Comparison of ENCODE assay signal across 7 mouse cellular contexts in genomic region chr5:28038115-28038514, GRCm38 (mm10). TPM values are rescaled to one million over a fixed set of nuclear protein-coding genes. Genes with fewer than 3 reads are reported as not detected.
DNase-seq lines count a peak whose midpoint lies in the region; ATAC-seq and TF ChIP-seq lines count a peak whose summit lies in the region.

No protein-coding gene starts in this region.

- no peak for TF ChIP-seq POLR2A in brain, embryonic 14.5 days (IDR thresholded peaks at IDR 0.05; ENCODE audit: borderline replicate concordance, extremely low read depth, insufficient read depth, insufficient read length, poor library complexity, severe bottlenecking)

- peak overlapping the region; percentile 72; the same call in 1 of the 2 replicates for H3K27ac ChIP-seq in heart, embryonic 12.5 days (ENCODE audit: poor library complexity, severe bottlenecking)
- no peak overlapping the region for H3K27ac ChIP-seq in limb, embryonic 15.5 days
- no peak overlapping the region for H3K27ac ChIP-seq in stomach, embryonic 15.5 days

- DNase-seq in right cerebral cortex, postnatal 10 days (ENCODE audit: low spot score in 2 of 2): peak; percentile 37 to 56
- no peak for DNase-seq in right cerebral cortex, adult 18-20 months
- DNase-seq in brain, embryonic 14.5 days (ENCODE audit: low read depth): peak; percentile 30
- no peak for DNase-seq in layer of hippocampus, adult 8-10 months (ENCODE audit: low spot score in 2 of 2)

- peak overlapping the region; percentile 17; the same call in 1 of the 2 replicates for H3K4me2 ChIP-seq in heart, embryonic 12.5 days
- H3K4me2 ChIP-seq in limb, embryonic 15.5 days: no peak overlapping the region
- H3K4me2 ChIP-seq in stomach, embryonic 15.5 days: no peak overlapping the region

- peak; percentile 75 for ATAC-seq in heart, embryonic 12.5 days (ENCODE audit: insufficient number of reproducible peaks, low FRiP score)
- 0 out of 2 replicates have a peak, but pooled peaks have one; percentile 37 for ATAC-seq in limb, embryonic 15.5 days (ENCODE audit: insufficient number of reproducible peaks, low FRiP score, low TSS enrichment, low read depth)
- peak; percentile 73 for ATAC-seq in stomach, embryonic 15.5 days (ENCODE audit: insufficient read depth, low FRiP score, low read depth)

- H3K9me3 ChIP-seq in heart, embryonic 12.5 days (replicated peaks): no peaks in the 10 kb centered on the region
- H3K9me3 ChIP-seq in limb, embryonic 15.5 days: no peaks in the 10 kb centered on the region
- no peaks in the 10 kb centered on the region for H3K9me3 ChIP-seq in stomach, embryonic 15.5 days

- 0 out of 2 replicates have a peak, but pooled peaks cover 3% of the 10 kb centered on the region for H3K27me3 ChIP-seq in heart, embryonic 12.5 days (replicated peaks)
- H3K27me3 ChIP-seq in limb, embryonic 15.5 days: no peaks in the 10 kb centered on the region
- no peaks in the 10 kb centered on the region for H3K27me3 ChIP-seq in stomach, embryonic 15.5 days (replicated peaks)

- peaks cover 27% of the 10 kb centered on the region for H3K4me1 ChIP-seq in heart, embryonic 12.5 days (replicated peaks)
- peaks cover 15% of the 10 kb centered on the region for H3K4me1 ChIP-seq in limb, embryonic 15.5 days
- H3K4me1 ChIP-seq in stomach, embryonic 15.5 days: peaks cover 14% of the 10 kb centered on the region

- 12% methylated on average over 2 of the region's 2 CpGs for WGBS in heart, embryonic 12.5 days
- 23% methylated on average over 2 of the region's 2 CpGs for WGBS in limb, embryonic 15.5 days
- 10% methylated on average over 2 of the region's 2 CpGs for WGBS in stomach, embryonic 15.5 days

- H3K36me3 ChIP-seq in heart, embryonic 12.5 days: no peaks in the 10 kb centered on the region
- no peaks in the 10 kb centered on the region for H3K36me3 ChIP-seq in limb, embryonic 15.5 days
- H3K36me3 ChIP-seq in stomach, embryonic 15.5 days: no peaks in the 10 kb centered on the region

- H3K9ac ChIP-seq in heart, embryonic 12.5 days: no peak overlapping the region
- H3K9ac ChIP-seq in limb, embryonic 15.5 days: no peak overlapping the region
- H3K9ac ChIP-seq in stomach, embryonic 15.5 days: no peak overlapping the region

- no peak overlapping the region for H3K4me3 ChIP-seq in heart, embryonic 12.5 days
- H3K4me3 ChIP-seq in limb, embryonic 15.5 days: no peak overlapping the region
- H3K4me3 ChIP-seq in stomach, embryonic 15.5 days (replicated peaks): no peak overlapping the region

- no peak for TF ChIP-seq CTCF in brain, embryonic 14.5 days (IDR thresholded peaks at IDR 0.05; ENCODE audit: borderline replicate concordance, extremely low read depth, insufficient read depth, insufficient read length)

RNA-seq across cellular contexts. Expression of gene Insig1, which starts 33.0 kb away (rescaled TPM):
- 67.1 and 70.5 TPM in 2 replicates for polyA plus RNA-seq in brain, embryonic 14.5 days (2012; rRNA removed)
- 34.3 and 37.8 TPM in 2 replicates for polyA plus RNA-seq in heart, embryonic 12.5 days (2016; fragmentation: Nextera tagmentation; extraction: Ambion mirVana)
- polyA plus RNA-seq in limb, embryonic 15.5 days (2015; fragmentation: Nextera tagmentation; extraction: Ambion mirVana): 42.7 and 48.1 TPM in 2 replicates
- 117 and 136 TPM in 2 replicates for polyA plus RNA-seq in stomach, embryonic 15.5 days (2015; fragmentation: Nextera tagmentation; extraction: Ambion mirVana)
- 100 to 1,000 TPM in 1 of 4 experiments, 10 to 100 TPM in 3; 62.9 to 110 (median 82.5) TPM for total RNA-seq in layer of hippocampus, adult 8-10 months (2022)

Comparison
In these comparisons a context has a peak if more than half of its experiments do, and no peak if none do; other contexts are left out.
1. DNase-seq: peak in right cerebral cortex, postnatal 10 days (2 of 2) and brain, embryonic 14.5 days (single experiment); none in right cerebral cortex, adult 18-20 months (single experiment) and layer of hippocampus, adult 8-10 months (0 of 2).
2. Peak in every context shown above with its lines, with median percentiles within 50 percentile points of each other: ATAC-seq.